Mouse (Mus musculus) lung, postnatal 0 days (tissue): ENCODE data around the gene Nt5dc1. TPM values are rescaled to one million over a fixed set of nuclear protein-coding genes. Genes with fewer than 3 reads are reported as not detected.
"Not testable (repeated sequence)": the region's sequence is repeated elsewhere in the genome, so short reads cannot be mapped to it uniquely, and the experiment has no call there.

ENCODE experiments used
- ATAC-seq: fragments of 200-750 bp; cut with Nextera tagmentation; 2 replicates; pipeline ENCODE4 v1.8.0; 2017; ENCODE audit warnings: moderate library complexity
- DNase-seq: peaks from one replicate; pipeline ENCODE4 v3.0.0-alpha.2; 2016; ENCODE audit warnings: low spot score
- H3K27ac ChIP-seq: fragments of 300-500 bp; sonication (generic); 2 replicates; pipeline ENCODE4 v1.5.1; 2014; ENCODE audit warnings: antibody characterized with exemption, mild to moderate bottlenecking, low read length, mixed read lengths
- H3K27me3 ChIP-seq: fragments of 300-500 bp; sonication (generic); replicated peaks from 2 replicates; pipeline ENCODE4 v1.6.1; 2014; ENCODE audit warnings: low read length, mixed read lengths; ENCODE audit not compliant: insufficient read depth
- H3K36me3 ChIP-seq: fragments of 300-500 bp; sonication (generic); 2 replicates; pipeline ENCODE4 v1.6.1; 2014; ENCODE audit warnings: low read length, mixed read lengths; ENCODE audit not compliant: insufficient read depth
- H3K4me1 ChIP-seq: fragments of 300-500 bp; sonication (generic); 2 replicates; pipeline ENCODE4 v1.6.1; 2014; ENCODE audit warnings: antibody characterized with exemption, low read depth, low read length, mixed read lengths; ENCODE audit not compliant: insufficient read depth
- H3K4me2 ChIP-seq: fragments of 300-500 bp; sonication (generic); replicated peaks from 2 replicates; pipeline ENCODE4 v1.6.1; 2014; ENCODE audit warnings: low read depth, mild to moderate bottlenecking, low read length, moderate library complexity, mixed read lengths
- H3K4me3 ChIP-seq: fragments of 300-500 bp; sonication (generic); 2 replicates; pipeline ENCODE4 v1.5.1; 2014; ENCODE audit warnings: low read depth, low read length
- H3K9ac ChIP-seq: fragments of 300-500 bp; sonication (generic); replicated peaks from 2 replicates; pipeline ENCODE4 v1.6.1; 2014; ENCODE audit warnings: low read depth, mild to moderate bottlenecking
- H3K9me3 ChIP-seq: fragments of 300-500 bp; sonication (generic); 2 replicates; pipeline ENCODE4 v1.6.1; 2016; ENCODE audit warnings: low read length, mixed read lengths
- CTCF ChIP-seq: IDR thresholded peaks from 2 replicates; pipeline ENCODE4 v1.5.1; 2016; ENCODE audit warnings: antibody characterized with exemption, mild to moderate bottlenecking
- EP300 ChIP-seq: IDR thresholded peaks from 2 replicates; pipeline ENCODE4 v1.6.1; 2016; ENCODE audit warnings: antibody characterized with exemption, mild to moderate bottlenecking, control low read depth
- WGBS: fragments of 180-500 bp; shearing (Covaris S2); extraction: QIAGEN DNeasy Blood & Tissue Kit; methylation state at CpG from one replicate; pipeline ENCODE4 v1.1.7; 2014; 5-methylcytosine and 5-hydroxymethylcytosine counted together
- polyA plus RNA-seq: library from polyadenylated mRNA; unstranded; fragments of >200 nt; fragmentation: Nextera tagmentation; extraction: Ambion mirVana; gene quantifications from 2 replicates; pipeline ENCODE4 v1.2.1, GENCODE M21; 2015

The Nt5dc1 gene
- polyA plus RNA-seq = 11.3 and 12.7 TPM in 2 replicates

GRCm38 (mm10) chr10:34418204-34418756 lies at the start of gene Nt5dc1:
TSS of gene Nt5dc1 (minus strand) at chr10:34418552.
- peak; percentile 99 for ATAC-seq
- 3% methylated on average over 49 of the region's 49 CpGs for WGBS
- TF ChIP-seq CTCF = no peak
- no peak for TF ChIP-seq EP300

GRCm38 (mm10) chr10:34464321-34464720 lies 46.0 kb upstream of the Nt5dc1 start:
- no peak for ATAC-seq
- H3K27me3 ChIP-seq = no peaks in the 10 kb centered on the region
- H3K9ac ChIP-seq = no peak overlapping the region
- TF ChIP-seq EP300 (no peak), CTCF (no peak)
- H3K36me3 ChIP-seq = no peaks in the 10 kb centered on the region
- H3K27ac ChIP-seq = no peak overlapping the region
- no peak overlapping the region for H3K4me2 ChIP-seq
- no peaks in the 10 kb centered on the region for H3K4me1 ChIP-seq
- H3K4me3 ChIP-seq = no peak overlapping the region
- no peaks in the 10 kb centered on the region for H3K9me3 ChIP-seq
- no peak for DNase-seq
- WGBS = 76% methylated on average over 4 of the region's 4 CpGs

More at GRCm38 (mm10) chr10:34418204-34418756, at the start of gene Nt5dc1:
- Histone ChIP-seq H3K4me2 (peak within 1 kb of the TSS; percentile 53), H3K9ac (peak within 1 kb of the TSS; percentile 85), H3K9me3 (no peaks in the 10 kb centered on the region), H3K27ac (peak within 1 kb of the TSS; percentile 96), H3K4me1 (peaks cover 5% of the 10 kb centered on the region; the same call in 1 of the 2 replicates), H3K36me3 (no peaks in the 10 kb centered on the region), H3K27me3 (no peaks in the 10 kb centered on the region), H3K4me3 (peak within 1 kb of the TSS; percentile 79)
- DNase-seq = peak; percentile 97

GRCm38 (mm10) chr10:34461451-34461850 lies 43.1 kb upstream of the Nt5dc1 start:
- TF ChIP-seq EP300 (peak; percentile 46), CTCF (no peak)
- Histone ChIP-seq H3K27ac (no peak overlapping the region), H3K4me1 (no peaks in the 10 kb centered on the region), H3K27me3 (no peaks in the 10 kb centered on the region), H3K4me2 (no peak overlapping the region), H3K9ac (no peak overlapping the region), H3K9me3 (no peaks in the 10 kb centered on the region), H3K36me3 (no peaks in the 10 kb centered on the region), H3K4me3 (no peak overlapping the region)
- no peak for ATAC-seq
- DNase-seq = peak; percentile 11
- WGBS = 5% methylated on average over 4 of the region's 4 CpGs

- Histone ChIP-seq H3K4me2 (no peak overlapping the region), H3K36me3 (no peaks in the 10 kb centered on the region), H3K27me3 (no peaks in the 10 kb centered on the region), H3K9me3 (no peaks in the 10 kb centered on the region), H3K9ac (no peak overlapping the region), H3K4me3 (no peak overlapping the region), H3K27ac (no peak overlapping the region), H3K4me1 (no peaks in the 10 kb centered on the region)
- ATAC-seq = no peak
- DNase-seq = no peak
- TF ChIP-seq EP300 = no peak
- TF ChIP-seq CTCF = no peak
- 64% methylated on average over 1 of the region's 1 CpGs for WGBS
Measured at GRCm38 (mm10) chr10:34449469-34449868, 31.1 kb upstream of the Nt5dc1 start.

DNA sequence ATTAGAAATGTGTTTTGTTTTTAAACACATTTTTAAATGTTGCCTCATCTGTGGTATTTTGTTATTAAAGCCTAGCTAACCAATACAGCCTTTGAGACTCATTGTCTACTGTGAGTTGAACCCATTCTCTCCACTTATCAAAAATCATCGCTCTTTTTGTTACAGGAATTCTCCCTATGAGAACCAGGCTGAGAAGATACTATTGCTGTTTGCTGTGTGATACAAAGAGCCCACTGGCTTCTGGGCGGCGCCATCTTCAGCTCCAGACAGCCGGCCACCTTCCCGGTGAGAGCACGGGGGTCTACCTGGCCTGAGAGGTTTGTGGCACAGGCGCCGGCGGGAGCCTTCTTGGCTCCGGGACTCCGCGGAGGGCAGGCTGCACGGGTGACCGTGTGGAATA lies 15.8 kb upstream of the Nt5dc1 start:
- 93% methylated on average over 6 of the region's 14 CpGs for WGBS
- H3K27me3 ChIP-seq, H3K27ac ChIP-seq, H3K9me3 ChIP-seq, H3K4me2 ChIP-seq, ATAC-seq, H3K9ac ChIP-seq, H3K36me3 ChIP-seq, H3K4me3 ChIP-seq, DNase-seq, H3K4me1 ChIP-seq: not testable (repeated sequence)

GRCm38 (mm10) chr10:34431783-34432182 lies 13.4 kb upstream of the Nt5dc1 start:
- Histone ChIP-seq H3K9me3 (no peaks in the 10 kb centered on the region), H3K4me3 (no peak overlapping the region; the same call in 1 of the 2 replicates), H3K4me2 (peak overlapping the region; percentile 30; the same call in 1 of the 2 replicates), H3K27ac (no peak overlapping the region), H3K36me3 (no peaks in the 10 kb centered on the region), H3K4me1 (no peaks in the 10 kb centered on the region), H3K27me3 (no peaks in the 10 kb centered on the region), H3K9ac (no peak overlapping the region)
- ATAC-seq = no peak
- peak; percentile 68 for TF ChIP-seq CTCF
- TF ChIP-seq EP300 = no peak
- DNase-seq = peak; percentile 65

DNA sequence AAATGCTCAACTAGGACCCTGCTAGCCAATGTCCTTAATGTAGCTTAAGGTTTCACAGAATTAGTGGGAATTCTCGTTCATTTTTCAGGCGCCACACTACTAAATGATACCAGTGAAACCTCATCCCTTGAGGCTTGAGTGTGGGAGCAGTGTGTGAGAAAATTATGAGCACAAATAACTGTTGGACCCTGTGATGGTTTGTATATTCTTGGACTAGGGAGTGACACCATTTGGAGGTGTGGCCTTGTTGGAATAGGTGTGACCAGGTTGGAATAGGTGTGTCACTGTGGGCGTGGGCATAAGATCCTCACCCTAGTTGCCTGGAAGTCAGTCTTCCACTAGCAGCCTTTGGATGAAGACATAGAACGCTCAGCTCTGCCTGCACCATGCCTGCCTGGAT lies 442 bp upstream of the Nt5dc1 start:
- not testable (repeated sequence) for H3K9ac ChIP-seq, H3K27me3 ChIP-seq, H3K9me3 ChIP-seq, H3K4me1 ChIP-seq, H3K27ac ChIP-seq, H3K36me3 ChIP-seq, DNase-seq
- ATAC-seq = peak; percentile 4
- Histone ChIP-seq H3K4me3 (peak overlapping the region; percentile 79), H3K4me2 (peak overlapping the region; percentile 53)
- 72% methylated on average over 4 of the region's 4 CpGs for WGBS
